Mouse (Mus musculus) embryonic fibroblast, embryonic 13.5 days (primary cell): ENCODE data around the gene Cd68.
"Not testable (repeated sequence)": the region's sequence is repeated elsewhere in the genome, so short reads cannot be mapped to it uniquely, and the experiment has no call there.

Experiments
- CTCF ChIP-seq: IDR thresholded peaks from 2 replicates; pipeline ENCODE4 v1.5.1; 2011; ENCODE audit warnings: mild to moderate bottlenecking, control low read depth, low read length, moderate library complexity, borderline replicate concordance; ENCODE audit not compliant: insufficient read depth
- POLR2A ChIP-seq: IDR thresholded peaks from 2 replicates; pipeline ENCODE4 v1.6.1; 2011; ENCODE audit warnings: low read depth, mild to moderate bottlenecking, control low read depth, low read length, moderate library complexity

- not testable (repeated sequence) for TF ChIP-seq CTCF, POLR2A
Observed at GRCm38 (mm10) chr11:69614257-69614588, 51.7 kb downstream of the Cd68 start.
